Mouse (Mus musculus) megakaryocyte, embryonic 14.5 days (primary cell): ENCODE measurements at regions not wholly inside any gene's neighbourhood (a gene's known extent, or its start where the extent isn't known, plus 50 kb on each side); places are given as distances from the start of the nearest gene placed in this dataset.

Source experiments
- H3K27me3 ChIP-seq: replicated peaks from 2 replicates; pipeline ENCODE3; 2012; ENCODE audit warnings: inconsistent platforms
- H3K36me3 ChIP-seq: replicated peaks from 2 replicates; pipeline ENCODE3; 2012; ENCODE audit warnings: low read length, inconsistent platforms, mixed read lengths
- H3K4me1 ChIP-seq: 2 replicates; pipeline ENCODE4 v1.6.1; 2012; ENCODE audit warnings: inconsistent platforms
- H3K4me3 ChIP-seq: replicated peaks from 2 replicates; pipeline ENCODE3; 2012; ENCODE audit warnings: moderate library complexity, mild to moderate bottlenecking, inconsistent platforms
- H3K9me3 ChIP-seq: 2 replicates; pipeline ENCODE4 v1.6.1; 2012; ENCODE audit warnings: inconsistent platforms
- FLI1 ChIP-seq: IDR thresholded peaks from 2 replicates; pipeline ENCODE4 v1.6.1; 2012; ENCODE audit warnings: low read length, inconsistent platforms, mixed read lengths
- GATA1 ChIP-seq: IDR thresholded peaks from 3 replicates; pipeline ENCODE4 v1.6.1; 2012; ENCODE audit warnings: mixed read lengths, low read length, inconsistent platforms, borderline replicate concordance

DNA sequence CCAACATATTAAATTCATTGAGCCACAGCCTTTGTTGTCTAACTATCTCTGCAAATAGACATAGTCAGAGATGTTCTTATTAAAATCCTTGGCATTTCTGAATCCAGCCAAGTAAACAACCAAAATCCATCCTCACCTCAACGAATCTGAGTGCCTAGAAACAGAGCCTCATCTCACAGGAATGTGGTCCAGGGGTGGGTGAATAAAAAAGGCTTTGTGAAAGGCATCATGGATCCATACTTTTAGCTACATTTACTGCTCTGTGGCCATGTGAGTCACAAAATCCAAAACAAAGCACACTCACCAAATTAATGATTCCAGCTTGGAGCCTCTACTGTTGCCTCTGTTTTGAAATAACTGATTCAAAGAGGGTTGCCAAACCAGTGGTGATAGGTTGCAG lies 210.7 kb upstream of the Sp8 start:
- no peaks in the 10 kb centered on the region for H3K36me3 ChIP-seq
- peaks cover 8% of the 10 kb centered on the region; the same call in 1 of the 2 replicates for H3K9me3 ChIP-seq
- peaks cover 48% of the 10 kb centered on the region for H3K4me1 ChIP-seq
- TF ChIP-seq GATA1 (no peak), FLI1 (no peak)
- no peaks in the 10 kb centered on the region for H3K27me3 ChIP-seq
- no peak overlapping the region for H3K4me3 ChIP-seq

DNA sequence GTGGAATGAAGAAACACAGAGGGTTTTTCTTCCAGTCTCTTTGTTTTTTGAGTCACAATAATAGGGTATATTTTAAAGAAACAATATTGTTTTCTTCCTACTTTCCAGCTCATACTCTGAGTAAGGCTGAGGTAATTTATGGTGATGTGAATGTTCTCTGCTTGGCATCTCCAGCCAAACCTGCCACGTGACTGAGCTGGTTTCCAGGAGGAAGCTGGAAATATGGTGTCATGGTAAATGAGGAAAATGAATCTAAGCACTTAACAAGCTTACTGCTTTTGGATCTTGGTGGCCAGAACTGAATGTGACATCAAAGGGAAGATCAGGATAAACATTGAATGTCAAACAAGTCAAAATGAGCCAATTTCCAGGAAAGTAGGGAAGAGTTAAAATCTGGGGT lies 215.8 kb upstream of the Sp8 start:
- TF ChIP-seq GATA1: no peak
- TF ChIP-seq FLI1: no peak

DNA sequence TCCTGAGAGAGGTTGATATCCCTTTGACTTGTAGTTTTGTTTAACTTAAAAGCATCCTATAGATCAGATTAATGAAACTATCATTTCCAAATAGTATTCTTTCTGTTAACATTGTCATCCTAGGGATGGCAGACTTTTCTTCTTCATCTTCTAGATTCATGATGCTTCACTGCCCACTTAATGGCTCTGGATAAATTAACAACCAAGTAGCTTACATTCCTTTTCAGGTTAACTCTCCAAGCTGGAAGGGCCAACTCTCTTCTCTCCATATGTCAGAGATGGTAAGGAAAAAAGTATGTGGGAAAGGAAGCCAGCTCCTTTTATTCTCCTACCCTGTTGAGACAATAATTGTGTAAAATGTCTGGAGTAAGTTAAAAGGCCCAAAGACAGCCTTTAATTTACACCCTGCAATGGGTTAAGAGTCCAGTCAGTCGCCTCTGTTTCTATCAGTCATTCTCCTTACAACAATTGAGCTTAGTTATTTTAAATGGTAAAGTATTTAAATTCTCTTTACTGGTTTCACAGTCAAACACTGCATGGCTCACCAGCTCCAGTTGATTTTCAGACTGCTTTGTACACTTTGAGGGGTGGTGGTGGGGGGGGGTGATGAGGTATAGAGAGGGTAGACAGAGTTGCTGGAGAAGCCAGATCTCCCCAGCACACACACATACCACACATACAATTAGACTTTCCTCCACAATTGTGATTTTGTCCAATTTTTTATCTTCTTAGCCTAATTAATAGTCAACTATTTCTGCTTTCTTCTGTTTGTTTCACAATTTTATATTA lies 224.2 kb upstream of the Sp8 start:
- no peak overlapping the region for H3K4me3 ChIP-seq
- H3K36me3 ChIP-seq: no peaks in the 10 kb centered on the region
- H3K4me1 ChIP-seq: no peaks in the 10 kb centered on the region
- H3K27me3 ChIP-seq: peaks cover 5% of the 10 kb centered on the region
- no peak for TF ChIP-seq GATA1
- TF ChIP-seq FLI1: no peak
- no peaks in the 10 kb centered on the region for H3K9me3 ChIP-seq

More for the DNA sequence above, 215.8 kb upstream of the Sp8 start:
- no peak overlapping the region for H3K4me3 ChIP-seq
- H3K4me1 ChIP-seq: peaks cover 23% of the 10 kb centered on the region
- H3K27me3 ChIP-seq: peaks cover 2% of the 10 kb centered on the region
- no peaks in the 10 kb centered on the region for H3K36me3 ChIP-seq
- peaks cover 8% of the 10 kb centered on the region; the same call in 1 of the 2 replicates for H3K9me3 ChIP-seq

DNA sequence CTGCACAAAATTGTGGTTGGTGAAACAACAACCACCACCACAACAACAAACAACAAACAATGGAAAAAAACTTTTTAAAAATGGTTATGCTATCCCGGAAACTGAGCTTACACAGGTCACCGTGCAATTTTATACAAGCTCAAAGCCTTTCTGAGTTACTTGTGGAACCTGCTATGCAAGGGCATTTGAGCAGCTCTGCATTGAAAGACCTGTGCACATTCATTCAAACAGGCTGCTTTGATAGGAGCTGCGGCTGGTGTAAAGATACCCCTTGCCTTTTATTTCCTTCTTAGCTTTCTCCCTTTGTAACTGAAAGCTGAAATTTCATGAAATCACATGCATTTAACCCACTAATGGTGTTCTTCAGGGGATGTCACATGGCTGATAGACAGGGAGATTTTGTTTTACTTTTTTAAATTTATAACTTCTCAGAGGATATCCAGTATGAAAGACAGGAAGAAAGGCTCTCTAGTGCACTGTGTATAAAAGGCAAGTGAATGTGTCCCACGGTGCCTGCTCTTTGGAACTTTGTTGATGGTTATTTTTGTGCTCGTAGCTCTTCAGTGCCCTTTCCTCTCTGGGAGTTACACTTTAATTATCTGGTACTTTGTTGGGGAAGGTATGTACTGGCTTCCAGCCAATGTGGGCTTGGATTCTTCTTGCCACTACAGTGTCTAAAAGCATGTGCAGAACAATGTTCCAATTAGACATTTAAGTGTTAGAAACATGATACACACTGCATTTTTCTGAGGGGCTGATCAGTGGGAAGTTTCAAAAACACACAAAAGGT lies 225.1 kb upstream of the Sp8 start:
- Histone ChIP-seq H3K27me3 (peaks cover 3% of the 10 kb centered on the region), H3K4me3 (no peak overlapping the region), H3K36me3 (no peaks in the 10 kb centered on the region), H3K4me1 (no peaks in the 10 kb centered on the region), H3K9me3 (no peaks in the 10 kb centered on the region)
- TF ChIP-seq GATA1: no peak

DNA sequence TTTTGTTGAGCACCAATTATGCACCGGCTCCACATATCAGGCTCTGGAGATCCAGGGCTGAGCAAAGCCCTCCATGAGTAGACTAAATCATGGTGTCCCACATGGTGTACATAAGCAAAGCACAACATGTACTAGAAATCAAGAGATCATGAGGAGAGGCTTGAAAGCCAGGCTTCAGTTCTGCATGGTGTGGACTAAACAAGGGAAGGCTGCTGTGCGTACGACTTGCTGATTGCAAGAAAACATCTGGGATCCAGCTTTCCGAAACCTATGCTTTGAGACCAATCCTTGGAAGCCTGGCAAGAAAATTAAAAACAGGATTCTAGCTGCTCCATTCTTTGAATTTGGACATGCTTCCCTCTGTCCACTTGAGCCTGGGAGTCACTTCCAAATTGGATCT lies 249.1 kb upstream of the Sp8 start:
- Histone ChIP-seq H3K36me3 (no peaks in the 10 kb centered on the region), H3K4me3 (no peak overlapping the region), H3K27me3 (peaks cover 9% of the 10 kb centered on the region), H3K4me1 (peaks cover 7% of the 10 kb centered on the region), H3K9me3 (peaks cover 4% of the 10 kb centered on the region; the same call in 1 of the 2 replicates)
- no peak for TF ChIP-seq GATA1
- TF ChIP-seq FLI1: no peak

DNA sequence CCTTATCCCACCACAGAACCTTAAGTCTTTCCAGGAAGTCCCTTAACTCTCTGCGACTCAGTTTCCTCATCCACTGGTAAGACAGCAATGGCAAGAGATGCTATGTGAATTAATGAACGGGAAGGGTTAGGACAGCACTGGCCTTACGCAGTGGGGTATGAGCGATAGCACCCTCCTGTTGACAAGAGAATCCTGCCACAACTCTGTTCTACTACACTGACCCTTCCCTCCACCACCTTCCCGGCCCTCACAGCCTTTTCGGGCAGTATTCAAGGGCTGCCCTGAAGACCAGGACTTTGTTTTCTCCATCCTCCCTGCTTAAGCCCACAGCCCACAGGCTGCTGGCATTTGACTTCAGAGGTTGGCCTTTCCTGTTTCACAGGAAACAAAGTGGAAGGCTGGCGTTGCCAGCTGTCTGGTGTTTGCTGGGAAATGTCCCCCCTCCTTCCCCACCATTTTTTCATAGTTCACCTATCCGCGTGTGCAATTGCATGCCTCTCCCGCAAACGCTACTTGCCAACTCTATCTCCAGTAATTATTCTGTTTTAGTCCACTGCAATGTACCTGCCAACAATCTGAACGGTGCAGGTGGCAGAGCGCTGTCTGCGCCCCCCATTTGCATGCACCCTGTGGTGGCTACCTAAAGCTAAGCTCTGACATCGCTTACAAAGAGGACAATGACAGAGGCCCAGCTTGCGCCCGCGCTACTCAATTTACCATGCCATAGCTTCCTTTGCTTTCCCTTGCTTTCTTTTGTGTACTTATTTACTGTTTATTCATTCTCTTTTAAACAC lies 251.2 kb upstream of the Sp8 start:
- Histone ChIP-seq H3K9me3 (peaks cover 4% of the 10 kb centered on the region; the same call in 1 of the 2 replicates), H3K27me3 (peaks cover 9% of the 10 kb centered on the region), H3K36me3 (no peaks in the 10 kb centered on the region), H3K4me3 (peak overlapping the region; percentile 2), H3K4me1 (peaks cover 7% of the 10 kb centered on the region)
- TF ChIP-seq GATA1 (no peak), FLI1 (no peak)

DNA sequence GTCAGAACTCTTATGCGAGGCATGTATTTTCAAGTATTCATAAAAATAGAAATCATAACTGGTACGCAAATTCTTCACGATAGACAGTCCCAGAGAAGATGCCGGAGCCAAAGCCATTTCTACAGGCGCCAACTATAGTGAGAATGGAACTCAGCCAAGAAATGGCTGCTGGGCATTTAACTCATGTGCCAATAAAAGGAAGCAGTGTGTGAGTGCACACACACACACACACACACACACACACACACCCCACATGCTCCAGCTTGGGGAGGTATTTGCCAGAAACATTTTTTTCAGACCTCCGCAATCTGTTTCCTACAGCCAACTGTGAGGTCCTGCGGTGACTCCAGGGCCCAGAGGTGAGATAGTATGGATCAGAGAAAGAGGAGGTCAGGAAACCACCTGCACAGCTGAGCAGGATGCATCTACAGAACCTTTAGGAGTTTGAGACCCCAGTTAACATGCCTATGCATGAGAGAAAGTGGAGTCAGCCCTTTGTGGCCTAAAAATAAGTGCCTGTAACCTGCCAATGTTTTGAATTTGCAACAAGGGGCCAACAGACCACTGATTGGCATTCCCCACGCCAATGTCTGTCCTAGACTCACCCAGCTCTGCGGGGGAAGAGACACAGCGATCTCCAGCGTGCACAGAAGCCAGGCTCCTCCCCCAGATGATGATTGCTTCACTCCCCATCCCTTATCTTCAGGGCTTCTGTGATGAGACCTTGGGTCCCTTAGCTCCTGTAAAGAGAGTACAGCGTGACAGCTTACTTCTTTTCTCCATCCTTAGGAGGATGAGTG lies 262.1 kb upstream of the Sp8 start:
- peaks cover 17% of the 10 kb centered on the region for H3K9me3 ChIP-seq
- no peaks in the 10 kb centered on the region for H3K36me3 ChIP-seq
- TF ChIP-seq GATA1: no peak
- no peak for TF ChIP-seq FLI1
- peaks cover 8% of the 10 kb centered on the region for H3K27me3 ChIP-seq
- no peaks in the 10 kb centered on the region for H3K4me1 ChIP-seq
- no peak overlapping the region for H3K4me3 ChIP-seq

DNA sequence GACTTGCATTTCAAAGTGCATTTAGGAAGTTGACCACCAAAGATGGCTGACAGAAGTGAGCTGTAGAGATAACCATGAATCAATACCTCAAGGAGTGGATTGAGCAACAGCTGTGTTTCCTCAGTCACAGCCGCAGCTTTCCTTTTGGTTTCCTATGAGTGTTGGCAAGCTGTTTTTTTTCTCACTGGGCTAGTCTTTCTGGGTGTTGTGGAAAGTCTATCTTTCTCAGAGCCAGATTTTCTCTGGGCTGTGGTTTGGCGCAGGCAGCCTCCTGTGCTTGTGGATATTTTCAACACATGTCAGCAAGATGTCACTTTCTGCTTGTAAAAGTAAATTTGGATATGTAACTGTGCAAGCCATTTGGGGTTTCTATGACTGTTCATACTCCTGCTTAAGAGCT lies 268.6 kb upstream of the Sp4 start:
- Histone ChIP-seq H3K9me3 (peaks cover 8% of the 10 kb centered on the region), H3K36me3 (no peaks in the 10 kb centered on the region), H3K4me3 (no peak overlapping the region), H3K4me1 (no peaks in the 10 kb centered on the region; the same call in 1 of the 2 replicates), H3K27me3 (peaks cover 17% of the 10 kb centered on the region)
- TF ChIP-seq GATA1 (no peak), FLI1 (no peak)

DNA sequence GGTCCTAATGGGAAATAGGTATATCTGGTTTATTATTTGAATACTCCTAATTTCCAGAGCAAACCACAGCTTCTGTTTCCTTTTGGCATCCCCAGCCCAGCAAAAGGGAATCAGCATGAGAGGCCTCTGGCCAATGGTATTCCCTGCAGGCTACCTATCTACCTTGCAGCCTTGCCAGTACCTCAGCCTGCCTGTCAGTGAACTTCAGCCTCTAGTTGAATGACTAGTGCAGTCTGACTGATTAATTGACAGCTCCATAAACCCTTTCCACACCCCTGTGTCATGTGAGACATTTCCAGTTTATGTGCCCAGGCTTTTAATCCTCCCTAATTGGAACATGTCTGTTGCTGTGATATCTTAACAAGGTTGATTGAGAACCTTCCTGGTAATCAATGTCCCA lies 265.4 kb upstream of the Sp4 start:
- Histone ChIP-seq H3K4me1 (no peaks in the 10 kb centered on the region; the same call in 1 of the 2 replicates), H3K36me3 (no peaks in the 10 kb centered on the region), H3K4me3 (no peak overlapping the region), H3K9me3 (peaks cover 8% of the 10 kb centered on the region), H3K27me3 (peaks cover 30% of the 10 kb centered on the region)
- TF ChIP-seq GATA1: no peak
